Comparison of ENCODE assay signal across 28 mouse cellular contexts in the genomic region with DNA sequence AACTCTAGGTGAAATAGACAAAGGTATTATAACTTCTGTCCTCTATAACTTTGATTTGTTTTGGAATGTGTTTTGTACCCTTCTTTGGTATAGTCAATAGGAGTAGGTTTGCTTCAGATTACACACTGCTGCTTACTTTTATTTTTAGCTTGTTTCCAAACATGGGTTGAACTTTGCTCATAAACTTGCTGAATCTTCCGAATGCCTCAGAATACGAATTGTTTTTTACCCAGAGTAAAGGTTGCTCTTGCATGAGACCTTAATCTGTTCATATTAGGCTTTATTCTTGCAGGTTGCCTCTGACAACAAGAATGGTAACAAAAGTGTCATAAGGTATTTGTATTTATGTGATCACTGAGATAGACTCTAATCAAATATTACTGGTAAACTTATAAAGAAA.
"Had no signal": no experiment of that assay in that cellular context is flagged by ENCODE, and none has a peak within 500 bp of the region (broad histone marks: within the 10 kb centered on the region; RNA-seq: fewer than 3 reads in every experiment).

No protein-coding gene starts in this region.

- H3K4me2 ChIP-seq: embryonic facial prominence, embryonic 12.5 days; embryonic facial prominence, embryonic 13.5 days; embryonic facial prominence, embryonic 15.5 days; forebrain, embryonic 12.5 days; forebrain, embryonic 13.5 days; forebrain, embryonic 15.5 days had no signal

- DNase-seq: cerebellum, adult 2 months; cerebellum, adult 8-10 months; cerebellum, adult 9-10 months; cerebellum, adult 9-11 months; cerebellum, postnatal 10 days; cerebellum, postnatal 14 days; cerebellum, postnatal 25 days; cerebellum, postnatal 36 days; embryo, embryonic 11 days; forebrain, postnatal 0 days; gastrocnemius, adult 2 months; gastrocnemius, postnatal 10 days; gastrocnemius, postnatal 14 days; gastrocnemius, postnatal 25 days; gastrocnemius, postnatal 36 days; heart, adult 11 months; heart, adult 18-20 months had no signal

- H3K27me3 ChIP-seq: embryonic facial prominence, embryonic 12.5 days; embryonic facial prominence, embryonic 13.5 days; embryonic facial prominence, embryonic 15.5 days; forebrain, embryonic 12.5 days; forebrain, embryonic 13.5 days; forebrain, embryonic 15.5 days had no signal

- H3K4me1 ChIP-seq: embryonic facial prominence, embryonic 10.5 days; embryonic facial prominence, embryonic 12.5 days; embryonic facial prominence, embryonic 13.5 days; embryonic facial prominence, embryonic 15.5 days; forebrain, embryonic 10.5 days; forebrain, embryonic 12.5 days; forebrain, embryonic 13.5 days; forebrain, embryonic 15.5 days had no signal

- H3K27ac ChIP-seq: embryonic facial prominence, embryonic 10.5 days; embryonic facial prominence, embryonic 12.5 days; embryonic facial prominence, embryonic 13.5 days; embryonic facial prominence, embryonic 15.5 days; forebrain, embryonic 10.5 days; forebrain, embryonic 12.5 days; forebrain, embryonic 13.5 days; forebrain, embryonic 15.5 days; gastrocnemius, adult 2 months had no signal

- H3K9me3 ChIP-seq: embryonic facial prominence, embryonic 15.5 days; forebrain, embryonic 15.5 days had no signal

- H3K36me3 ChIP-seq: embryonic facial prominence, embryonic 10.5 days; embryonic facial prominence, embryonic 12.5 days; embryonic facial prominence, embryonic 13.5 days; embryonic facial prominence, embryonic 15.5 days; forebrain, embryonic 10.5 days; forebrain, embryonic 12.5 days; forebrain, embryonic 15.5 days had no signal

- ATAC-seq: forebrain, embryonic 13.5 days; forebrain, embryonic 14.5 days; forebrain, embryonic 15.5 days; forebrain, embryonic 16.5 days; forebrain, postnatal 0 days had no signal

- H3K4me3 ChIP-seq: embryonic facial prominence, embryonic 10.5 days; embryonic facial prominence, embryonic 12.5 days; embryonic facial prominence, embryonic 13.5 days; embryonic facial prominence, embryonic 15.5 days; erythroblast, embryonic 14.5 days; forebrain, embryonic 10.5 days; forebrain, embryonic 12.5 days; forebrain, embryonic 13.5 days; forebrain, embryonic 15.5 days; gastrocnemius, adult 2 months had no signal

- H3K9ac ChIP-seq: embryonic facial prominence, embryonic 12.5 days; embryonic facial prominence, embryonic 13.5 days; embryonic facial prominence, embryonic 15.5 days; forebrain, embryonic 12.5 days; forebrain, embryonic 13.5 days; forebrain, embryonic 15.5 days; forebrain, postnatal 0 days had no signal
